Mouse (Mus musculus): ENCODE measurements around the gene Ctsa. TPM values are rescaled to one million over a fixed set of nuclear protein-coding genes. Genes with fewer than 3 reads are reported as not detected.

Gene Ctsa
- polyA plus RNA-seq (2014; fragmentation: Nextera tagmentation; extraction: Ambion mirVana), result 130 and 134 TPM in 2 replicates

GRCm38 (mm10) chr2:164832748-164833301 lies at the start of gene Ctsa:
Gene Ctsa, plus strand, starts transcription at chr2:164832873.
- Histone ChIP-seq H3K4me3 (ENCODE audit: low read depth, low read length) (peak within 1 kb of the TSS; percentile 78), H3K4me2 (replicated peaks; ENCODE audit: low read depth, low read length) (peak within 1 kb of the TSS; percentile 98), H3K4me1 (ENCODE audit: control insufficient read depth, insufficient read depth, low read length) (peaks cover 9% of the 10 kb centered on the region; the same call in 1 of the 2 replicates), H3K27me3 (ENCODE audit: control insufficient read depth, insufficient read depth, low read length) (no peaks in the 10 kb centered on the region), H3K27ac (ENCODE audit: low read length) (peak within 1 kb of the TSS; percentile 85), H3K9me3 (ENCODE audit: control insufficient read depth, low read depth, low read length) (no peaks in the 10 kb centered on the region), H3K9ac (replicated peaks; ENCODE audit: low read depth, low read length) (peak within 1 kb of the TSS; percentile 67), H3K36me3 (ENCODE audit: control insufficient read depth, insufficient read depth, low read length) (peaks cover 6% of the 10 kb centered on the region)
- ATAC-seq (ENCODE audit: insufficient number of reproducible peaks, insufficient read depth, low FRiP score, low read depth), result peak; percentile 82
- under 1% methylated on average over 35 of the region's 35 CpGs for whole genome bisulfite sequencing

DNA sequence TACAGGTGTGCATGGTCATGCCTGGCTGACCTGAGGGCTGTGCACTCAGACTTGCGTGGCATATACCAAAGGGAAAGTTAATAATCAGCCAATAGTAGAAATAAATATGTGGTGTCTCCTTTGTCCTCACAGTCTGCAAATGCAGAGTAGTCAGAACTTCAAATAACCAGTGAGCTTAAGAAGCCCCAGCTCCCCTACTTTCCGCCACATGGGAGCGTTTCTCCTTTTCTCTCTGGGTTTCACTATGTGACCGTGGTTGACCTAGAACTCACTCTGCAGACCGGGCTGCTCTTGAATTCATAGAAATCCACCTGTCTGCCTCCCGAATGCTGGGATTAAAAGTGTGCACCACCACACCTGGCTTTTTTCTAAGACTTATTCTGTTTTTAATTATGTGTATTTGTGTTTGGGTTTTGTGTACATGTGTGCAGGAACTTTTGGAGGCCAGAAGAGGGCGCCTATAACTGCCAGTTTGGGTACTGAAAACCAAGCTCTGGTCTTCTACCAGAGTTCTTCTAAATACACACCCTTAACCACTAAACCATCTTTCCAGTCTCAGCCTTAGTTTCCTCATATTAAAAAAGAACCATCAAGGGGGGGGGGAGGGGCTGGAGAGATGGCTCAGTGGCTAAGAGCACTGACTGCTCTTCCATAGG lies 48.6 kb upstream of the Ctsa start:
- peaks cover 3% of the 10 kb centered on the region; the same call in 1 of the 2 replicates for H3K36me3 ChIP-seq (ENCODE audit: control insufficient read depth, insufficient read depth, low read length)
- no peak overlapping the region for H3K9ac ChIP-seq (replicated peaks; ENCODE audit: low read depth, low read length)
- no peak overlapping the region for H3K4me3 ChIP-seq (ENCODE audit: low read depth, low read length)
- peak overlapping the region; percentile 82 for H3K4me2 ChIP-seq (replicated peaks; ENCODE audit: low read depth, low read length)
- no peak overlapping the region for H3K27ac ChIP-seq (ENCODE audit: low read length)
- no peaks in the 10 kb centered on the region for H3K9me3 ChIP-seq (ENCODE audit: control insufficient read depth, low read depth, low read length)
- H3K27me3 ChIP-seq (ENCODE audit: control insufficient read depth, insufficient read depth, low read length), result no peaks in the 10 kb centered on the region
- ATAC-seq (ENCODE audit: insufficient number of reproducible peaks, insufficient read depth, low FRiP score, low read depth), result no peak
- WGBS, result 72% methylated on average over 7 of the region's 7 CpGs
- H3K4me1 ChIP-seq (ENCODE audit: control insufficient read depth, insufficient read depth, low read length), result peaks cover 8% of the 10 kb centered on the region; the same call in 1 of the 2 replicates

DNA sequence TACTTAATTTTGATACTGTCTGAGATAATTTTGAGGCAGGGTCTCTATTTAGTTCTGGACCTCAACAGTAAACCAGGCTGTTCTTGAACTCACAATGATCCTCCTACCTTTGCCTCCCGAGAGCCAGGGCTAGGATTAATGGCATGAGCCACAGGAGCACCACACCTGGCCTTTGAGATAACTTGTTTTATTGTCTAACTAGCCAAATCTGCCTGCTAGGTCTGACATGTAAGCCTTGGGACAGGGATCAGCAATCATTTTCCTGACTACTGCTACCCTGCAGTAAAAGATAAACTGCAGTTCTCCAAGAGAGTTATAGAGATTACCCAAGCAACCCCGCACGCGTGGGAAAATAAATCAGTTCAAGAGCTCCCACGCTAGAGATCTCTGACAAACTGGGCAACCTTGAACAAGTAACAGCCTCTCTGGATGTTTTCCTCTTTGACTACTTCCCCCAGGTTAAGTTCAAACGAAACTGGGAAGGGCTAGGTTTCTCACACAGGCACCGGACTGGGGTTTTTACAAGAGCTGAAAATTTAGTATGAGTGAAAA lies 47.7 kb upstream of the Ctsa start:
- peak overlapping the region; percentile 86; the same call in 1 of the 2 replicates for H3K27ac ChIP-seq (ENCODE audit: low read length)
- no peaks in the 10 kb centered on the region for H3K27me3 ChIP-seq (ENCODE audit: control insufficient read depth, insufficient read depth, low read length)
- no peaks in the 10 kb centered on the region for H3K9me3 ChIP-seq (ENCODE audit: control insufficient read depth, low read depth, low read length)
- no peak for ATAC-seq (ENCODE audit: insufficient number of reproducible peaks, insufficient read depth, low FRiP score, low read depth)
- peak overlapping the region; percentile 64; the same call in 1 of the 2 replicates for H3K9ac ChIP-seq (replicated peaks; ENCODE audit: low read depth, low read length)
- H3K4me1 ChIP-seq (ENCODE audit: control insufficient read depth, insufficient read depth, low read length), result peaks cover 8% of the 10 kb centered on the region; the same call in 1 of the 2 replicates
- H3K4me2 ChIP-seq (replicated peaks; ENCODE audit: low read depth, low read length), result peak overlapping the region; percentile 82
- WGBS, result 5% methylated on average over 7 of the region's 7 CpGs
- peaks cover 3% of the 10 kb centered on the region; the same call in 1 of the 2 replicates for H3K36me3 ChIP-seq (ENCODE audit: control insufficient read depth, insufficient read depth, low read length)
- H3K4me3 ChIP-seq (ENCODE audit: low read depth, low read length), result peak overlapping the region; percentile 66

GRCm38 (mm10) chr2:164785481-164786387 lies 46.9 kb upstream of the Ctsa start, which contains the start of gene Snx21:
Gene Snx21, plus strand, starts transcription at chr2:164785823.
- Histone ChIP-seq H3K4me2 (replicated peaks; ENCODE audit: low read depth, low read length) (peak within 1 kb of the TSS; percentile 82), H3K4me1 (ENCODE audit: control insufficient read depth, insufficient read depth, low read length) (peaks cover 8% of the 10 kb centered on the region; the same call in 1 of the 2 replicates), H3K36me3 (ENCODE audit: control insufficient read depth, insufficient read depth, low read length) (peaks cover 3% of the 10 kb centered on the region; the same call in 1 of the 2 replicates), H3K4me3 (ENCODE audit: low read depth, low read length) (peak within 1 kb of the TSS; percentile 66), H3K27ac (ENCODE audit: low read length) (peak within 1 kb of the TSS; percentile 86), H3K9ac (replicated peaks; ENCODE audit: low read depth, low read length) (peak within 1 kb of the TSS; percentile 64), H3K9me3 (ENCODE audit: control insufficient read depth, low read depth, low read length) (no peaks in the 10 kb centered on the region), H3K27me3 (ENCODE audit: control insufficient read depth, insufficient read depth, low read length) (no peaks in the 10 kb centered on the region)
- ATAC-seq (ENCODE audit: insufficient number of reproducible peaks, insufficient read depth, low FRiP score, low read depth), result peak; percentile 92
- under 1% methylated on average over 86 of the region's 89 CpGs for WGBS

GRCm38 (mm10) chr2:164786388-164786885 lies 46.2 kb upstream of the Ctsa start:
- 6% methylated on average over 15 of the region's 15 CpGs for WGBS
- Histone ChIP-seq H3K27me3 (ENCODE audit: control insufficient read depth, insufficient read depth, low read length) (no peaks in the 10 kb centered on the region), H3K9me3 (ENCODE audit: control insufficient read depth, low read depth, low read length) (no peaks in the 10 kb centered on the region), H3K36me3 (ENCODE audit: control insufficient read depth, insufficient read depth, low read length) (peaks cover 9% of the 10 kb centered on the region; the same call in 1 of the 2 replicates), H3K4me1 (ENCODE audit: control insufficient read depth, insufficient read depth, low read length) (peaks cover 8% of the 10 kb centered on the region; the same call in 1 of the 2 replicates), H3K4me3 (ENCODE audit: low read depth, low read length) (peak overlapping the region; percentile 66), H3K4me2 (replicated peaks; ENCODE audit: low read depth, low read length) (peak overlapping the region; percentile 82), H3K27ac (ENCODE audit: low read length) (peak overlapping the region; percentile 86; the same call in 1 of the 2 replicates), H3K9ac (replicated peaks; ENCODE audit: low read depth, low read length) (peak overlapping the region; percentile 64)
- ATAC-seq (ENCODE audit: insufficient number of reproducible peaks, insufficient read depth, low FRiP score, low read depth), result peak; percentile 3; the same call in 1 of the 2 replicates

DNA sequence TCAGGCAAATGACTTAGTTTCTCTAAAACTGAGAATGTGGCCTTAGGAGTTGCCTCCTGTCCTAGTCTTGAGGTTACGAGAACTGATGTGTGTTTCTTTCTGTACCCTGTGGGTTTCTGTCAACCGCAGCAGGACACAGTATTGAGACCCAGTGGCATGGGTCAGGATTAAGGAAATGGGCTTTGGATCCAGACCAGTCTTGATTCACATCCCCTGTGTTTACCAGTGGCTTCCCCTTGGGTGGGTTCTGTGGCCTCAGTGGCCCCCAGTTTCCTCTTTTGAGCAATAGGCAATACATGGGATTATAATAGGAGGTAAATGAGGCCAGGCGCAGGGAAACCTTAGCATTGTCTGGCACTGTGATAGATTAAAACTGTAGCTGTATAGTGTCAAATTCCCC lies 45.6 kb upstream of the Ctsa start:
- peak overlapping the region; percentile 82 for H3K4me2 ChIP-seq (replicated peaks; ENCODE audit: low read depth, low read length)
- 88% methylated on average over 3 of the region's 3 CpGs for WGBS
- H3K9ac ChIP-seq (replicated peaks; ENCODE audit: low read depth, low read length), result no peak overlapping the region
- H3K9me3 ChIP-seq (ENCODE audit: control insufficient read depth, low read depth, low read length), result no peaks in the 10 kb centered on the region
- peaks cover 8% of the 10 kb centered on the region; the same call in 1 of the 2 replicates for H3K4me1 ChIP-seq (ENCODE audit: control insufficient read depth, insufficient read depth, low read length)
- H3K27me3 ChIP-seq (ENCODE audit: control insufficient read depth, insufficient read depth, low read length), result no peaks in the 10 kb centered on the region
- peak overlapping the region; percentile 66 for H3K4me3 ChIP-seq (ENCODE audit: low read depth, low read length)
- no peak for ATAC-seq (ENCODE audit: insufficient number of reproducible peaks, insufficient read depth, low FRiP score, low read depth)
- no peak overlapping the region; the same call in 1 of the 2 replicates for H3K27ac ChIP-seq (ENCODE audit: low read length)
- H3K36me3 ChIP-seq (ENCODE audit: control insufficient read depth, insufficient read depth, low read length), result peaks cover 15% of the 10 kb centered on the region

DNA sequence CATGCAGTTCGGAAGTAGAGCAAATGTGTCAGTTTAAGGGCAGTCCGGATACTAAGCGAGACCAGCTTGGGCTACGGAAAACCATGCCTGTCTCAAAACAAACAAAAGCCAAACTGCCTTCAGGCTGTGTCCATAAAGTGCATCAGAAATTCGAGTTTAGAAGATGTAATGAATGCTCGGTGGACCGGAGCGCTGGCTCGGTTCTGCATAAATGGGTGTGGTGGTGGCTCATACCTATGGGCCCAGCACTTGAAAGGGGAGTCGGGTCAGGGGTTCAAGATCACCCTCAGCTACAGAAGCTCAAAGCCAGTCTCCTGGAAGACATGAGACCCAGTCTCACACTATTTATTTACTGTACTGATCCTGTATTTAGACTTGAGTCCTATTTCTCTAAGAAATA lies 44.9 kb upstream of the Ctsa start:
- H3K4me2 ChIP-seq (replicated peaks; ENCODE audit: low read depth, low read length), result no peak overlapping the region
- 80% methylated on average over 10 of the region's 10 CpGs for WGBS

More for the DNA sequence above, 44.9 kb upstream of the Ctsa start:
- ATAC-seq (ENCODE audit: insufficient number of reproducible peaks, insufficient read depth, low FRiP score, low read depth), result no peak
- Histone ChIP-seq H3K9me3 (ENCODE audit: control insufficient read depth, low read depth, low read length) (no peaks in the 10 kb centered on the region), H3K27me3 (ENCODE audit: control insufficient read depth, insufficient read depth, low read length) (no peaks in the 10 kb centered on the region), H3K4me1 (ENCODE audit: control insufficient read depth, insufficient read depth, low read length) (peaks cover 8% of the 10 kb centered on the region; the same call in 1 of the 2 replicates), H3K9ac (replicated peaks; ENCODE audit: low read depth, low read length) (no peak overlapping the region), H3K36me3 (ENCODE audit: control insufficient read depth, insufficient read depth, low read length) (peaks cover 22% of the 10 kb centered on the region), H3K27ac (ENCODE audit: low read length) (no peak overlapping the region), H3K4me3 (ENCODE audit: low read depth, low read length) (no peak overlapping the region)

All from stomach, embryonic 14.5 days (tissue).